Mouse (Mus musculus) lung, embryonic 14.5 days (tissue): ENCODE measurements at regions not wholly inside any gene's neighbourhood (a gene's known extent, or its start where the extent isn't known, plus 50 kb on each side); places are given as distances from the start of the nearest gene placed in this dataset.

Experiments used
- ATAC-seq: fragments of 200-750 bp; cut with Nextera tagmentation; 2 replicates; pipeline ENCODE4 v1.8.0; 2017; ENCODE audit warnings: mild to moderate bottlenecking, moderate TSS enrichment, moderate library complexity; ENCODE audit not compliant: insufficient read depth
- DNase-seq: peaks from one replicate; pipeline ENCODE4 v3.0.0-alpha.2; 2015
- H3K27ac ChIP-seq: fragments of 300-500 bp; sonication (generic); 2 replicates; pipeline ENCODE4 v1.5.1; 2014; ENCODE audit warnings: low read depth, mild to moderate bottlenecking, moderate library complexity
- H3K27me3 ChIP-seq: fragments of 300-500 bp; sonication (generic); 2 replicates; pipeline ENCODE4 v1.6.1; 2014; ENCODE audit warnings: low read length, control low read depth; ENCODE audit not compliant: insufficient read depth
- H3K36me3 ChIP-seq: fragments of 300-500 bp; sonication (generic); 2 replicates; pipeline ENCODE4 v1.6.1; 2014; ENCODE audit warnings: control low read depth; ENCODE audit not compliant: insufficient read depth
- H3K4me1 ChIP-seq: fragments of 300-500 bp; sonication (generic); 2 replicates; pipeline ENCODE4 v1.6.1; 2014; ENCODE audit warnings: antibody characterized with exemption, control low read depth; ENCODE audit not compliant: insufficient read depth
- H3K4me2 ChIP-seq: fragments of 300-500 bp; sonication (generic); 2 replicates; pipeline ENCODE4 v1.6.1; 2014; ENCODE audit warnings: mild to moderate bottlenecking
- H3K4me3 ChIP-seq: fragments of 300-500 bp; sonication (generic); 2 replicates; pipeline ENCODE4 v1.5.1; 2014; ENCODE audit warnings: low read depth, low read length
- H3K9ac ChIP-seq: fragments of 300-500 bp; sonication (generic); 2 replicates; pipeline ENCODE4 v1.6.1; 2014
- H3K9me3 ChIP-seq: fragments of 300-500 bp; sonication (generic); 2 replicates; pipeline ENCODE4 v1.6.1; 2016; ENCODE audit warnings: low read depth, low read length, control low read depth
- CTCF ChIP-seq: IDR thresholded peaks from 2 replicates; pipeline ENCODE4 v1.5.1; 2016; ENCODE audit warnings: antibody characterized with exemption, low read depth
- WGBS: fragments of 180-500 bp; shearing (Covaris S2); extraction: QIAGEN DNeasy Blood & Tissue Kit; methylation state at CpG from one replicate; pipeline ENCODE4 v1.1.7; 2014; 5-methylcytosine and 5-hydroxymethylcytosine counted together

- Histone ChIP-seq H3K27ac (no peak overlapping the region), H3K36me3 (no peaks in the 10 kb centered on the region), H3K4me1 (no peaks in the 10 kb centered on the region), H3K4me2 (no peak overlapping the region), H3K27me3 (no peaks in the 10 kb centered on the region), H3K9me3 (no peaks in the 10 kb centered on the region), H3K9ac (no peak overlapping the region), H3K4me3 (no peak overlapping the region)
- WGBS: 79% methylated on average over 2 of the region's 2 CpGs
- DNase-seq (no peak), ATAC-seq (no peak)
- TF ChIP-seq CTCF: no peak
Observed at GRCm38 (mm10) chr1:98268853-98269252, 152.1 kb upstream of the Slco6d1 start.

DNA sequence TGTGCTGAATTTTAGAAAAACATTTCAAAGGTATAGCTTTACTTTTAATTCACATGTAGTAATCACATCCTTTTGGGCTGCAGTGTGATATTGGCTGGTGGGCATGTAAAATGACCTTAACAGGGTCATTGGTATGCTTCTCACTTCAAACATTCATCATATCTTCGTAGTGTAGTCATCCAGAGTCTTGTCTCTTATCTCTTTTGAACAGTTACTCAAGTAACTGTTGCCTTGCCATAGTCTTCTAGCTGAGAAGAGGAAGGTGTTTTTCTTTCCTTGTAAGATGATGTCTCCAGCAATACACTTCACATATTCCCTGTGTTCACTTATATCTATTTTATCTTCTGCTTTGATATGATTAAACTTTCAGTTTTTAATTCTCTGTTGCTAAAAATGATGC is 150.7 kb upstream of the Slco6d1 start:
- Histone ChIP-seq H3K36me3 (no peaks in the 10 kb centered on the region), H3K27ac (no peak overlapping the region), H3K4me3 (no peak overlapping the region), H3K4me1 (no peaks in the 10 kb centered on the region), H3K9me3 (no peaks in the 10 kb centered on the region), H3K4me2 (no peak overlapping the region), H3K9ac (no peak overlapping the region), H3K27me3 (no peaks in the 10 kb centered on the region)
- ATAC-seq: no peak
- no peak for TF ChIP-seq CTCF
- 50% methylated on average over 1 of the region's 1 CpGs for WGBS
- no peak for DNase-seq

GRCm38 (mm10) chr1:98273966-98274616 is 146.8 kb upstream of the Slco6d1 start:
- ATAC-seq (no peak), DNase-seq (no peak)
- Histone ChIP-seq H3K36me3 (no peaks in the 10 kb centered on the region), H3K27me3 (no peaks in the 10 kb centered on the region), H3K9ac (no peak overlapping the region), H3K4me2 (no peak overlapping the region), H3K4me3 (no peak overlapping the region), H3K9me3 (no peaks in the 10 kb centered on the region), H3K27ac (no peak overlapping the region), H3K4me1 (no peaks in the 10 kb centered on the region)
- WGBS: 31% methylated on average over 6 of the region's 6 CpGs
- TF ChIP-seq CTCF: no peak

DNA sequence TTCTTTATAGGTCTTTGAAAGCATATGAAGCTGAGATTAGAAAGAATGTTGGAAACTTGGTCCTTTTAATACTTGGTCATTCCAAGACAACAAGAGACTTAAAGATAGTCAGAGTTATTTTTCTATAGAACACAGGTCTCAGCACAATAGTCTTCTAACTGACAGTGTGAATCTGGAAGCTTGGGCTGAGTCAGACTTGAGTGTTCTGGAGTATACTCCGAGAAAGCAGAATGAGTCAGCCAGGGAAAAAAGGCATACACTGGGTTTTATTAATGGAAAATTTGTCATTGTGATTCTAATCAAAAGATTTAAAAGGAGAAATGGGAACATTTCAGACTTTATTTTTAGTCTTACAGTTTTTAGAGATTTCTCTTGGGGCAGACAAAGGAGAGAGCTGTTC is 145.4 kb upstream of the Slco6d1 start:
- Histone ChIP-seq H3K27me3 (no peaks in the 10 kb centered on the region), H3K9me3 (no peaks in the 10 kb centered on the region), H3K4me2 (no peak overlapping the region), H3K36me3 (no peaks in the 10 kb centered on the region), H3K27ac (no peak overlapping the region), H3K4me1 (no peaks in the 10 kb centered on the region), H3K4me3 (no peak overlapping the region), H3K9ac (no peak overlapping the region)
- ATAC-seq (no peak), DNase-seq (no peak)
- WGBS: 84% methylated on average over 1 of the region's 1 CpGs
- TF ChIP-seq CTCF: no peak

- no peaks in the 10 kb centered on the region for H3K36me3 ChIP-seq
- WGBS: 27% methylated on average over 2 of the region's 2 CpGs
- no peak overlapping the region for H3K4me2 ChIP-seq
- ATAC-seq (peak; percentile 79), DNase-seq (peak; percentile 71)
- no peak for TF ChIP-seq CTCF
- no peak overlapping the region for H3K4me3 ChIP-seq
- H3K4me1 ChIP-seq: no peaks in the 10 kb centered on the region
- no peaks in the 10 kb centered on the region for H3K9me3 ChIP-seq
- H3K9ac ChIP-seq: no peak overlapping the region
- no peaks in the 10 kb centered on the region for H3K27me3 ChIP-seq
- H3K27ac ChIP-seq: no peak overlapping the region
Observed at GRCm38 (mm10) chr1:98279446-98280048, 141.4 kb upstream of the Slco6d1 start.

DNA sequence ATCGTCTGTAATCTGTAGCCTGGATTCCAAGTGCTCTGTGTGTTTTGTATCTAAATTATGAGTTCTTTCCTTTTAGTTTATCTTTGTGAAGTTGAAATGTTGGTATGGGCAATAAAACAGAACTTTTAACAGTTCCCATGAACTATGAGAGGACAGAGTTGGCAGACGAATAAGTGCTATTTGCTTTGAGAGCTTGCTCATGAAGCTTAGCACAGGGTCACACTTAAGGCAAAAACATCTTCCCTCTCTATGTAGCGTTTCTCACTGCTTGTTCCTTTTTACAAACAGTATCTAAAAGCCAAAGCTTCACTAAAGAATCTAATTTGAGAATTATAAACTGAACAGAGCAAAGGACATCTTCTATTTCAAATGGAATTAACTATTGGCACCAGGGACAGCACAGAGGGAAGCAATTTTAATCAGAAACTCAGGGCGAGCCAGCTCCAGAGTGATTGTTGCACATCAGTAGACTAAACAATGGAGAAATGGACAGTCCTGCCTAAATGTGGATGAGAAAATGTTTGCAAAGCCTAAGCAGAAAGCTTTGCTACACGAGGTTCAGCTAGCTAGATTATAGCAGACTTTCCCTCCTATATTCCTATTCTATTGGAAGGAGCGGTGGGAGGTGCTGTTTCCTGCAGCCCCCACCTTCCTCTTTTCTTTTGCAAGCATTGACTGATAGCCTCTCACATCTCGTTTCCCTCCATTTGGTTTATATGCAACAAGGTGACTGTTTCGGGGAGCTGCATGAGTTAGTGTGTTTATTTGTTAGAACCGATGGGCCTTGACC is 140.5 kb upstream of the Slco6d1 start:
- DNase-seq: peak; percentile 51
- Histone ChIP-seq H3K9me3 (no peaks in the 10 kb centered on the region), H3K27ac (no peak overlapping the region), H3K9ac (no peak overlapping the region), H3K36me3 (no peaks in the 10 kb centered on the region), H3K4me3 (no peak overlapping the region), H3K4me1 (no peaks in the 10 kb centered on the region), H3K4me2 (no peak overlapping the region), H3K27me3 (no peaks in the 10 kb centered on the region)
- peak; percentile 77; the same call in 1 of the 2 replicates for ATAC-seq
- WGBS: 35% methylated on average over 9 of the region's 9 CpGs
- no peak for TF ChIP-seq CTCF

- Histone ChIP-seq H3K9ac (no peak overlapping the region), H3K4me1 (no peaks in the 10 kb centered on the region), H3K27me3 (no peaks in the 10 kb centered on the region), H3K27ac (no peak overlapping the region), H3K9me3 (no peaks in the 10 kb centered on the region), H3K4me3 (no peak overlapping the region), H3K36me3 (no peaks in the 10 kb centered on the region), H3K4me2 (no peak overlapping the region)
- TF ChIP-seq CTCF: no peak
- DNase-seq: no peak
- no peak for ATAC-seq
- WGBS: 58% methylated on average over 2 of the region's 2 CpGs
Observed at GRCm38 (mm10) chr1:98281053-98281770, 139.7 kb upstream of the Slco6d1 start.
